Mouse (Mus musculus): ENCODE data around the gene Enox1.

Enox1 gene

GRCm38 (mm10) chr14:77195314-77196020 lies 38.9 kb downstream of the Enox1 start:
- in situ Hi-C loops (cut with MboI), result no loop called here

DNA sequence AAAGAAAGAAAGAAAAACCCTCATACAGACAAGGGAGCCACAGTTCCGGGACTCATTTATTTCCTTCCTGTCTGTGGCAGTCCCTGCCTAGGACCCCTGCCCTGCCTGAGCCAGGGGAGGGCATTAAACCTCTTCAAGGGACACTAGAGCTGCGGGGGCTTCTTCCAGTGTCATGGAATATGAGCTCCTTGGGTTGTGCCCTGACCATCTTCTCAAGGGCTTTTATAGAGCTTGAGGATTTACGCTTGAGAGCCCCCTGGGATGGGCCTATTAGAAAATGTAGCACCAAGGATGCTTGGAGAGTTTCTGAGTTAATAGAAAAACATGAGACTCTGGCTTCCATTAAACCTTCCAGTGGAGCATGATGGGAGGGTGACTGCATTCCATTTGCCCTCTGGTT lies 39.7 kb downstream of the Enox1 start:
- in situ Hi-C loops (cut with MboI), result no loop called here

DNA sequence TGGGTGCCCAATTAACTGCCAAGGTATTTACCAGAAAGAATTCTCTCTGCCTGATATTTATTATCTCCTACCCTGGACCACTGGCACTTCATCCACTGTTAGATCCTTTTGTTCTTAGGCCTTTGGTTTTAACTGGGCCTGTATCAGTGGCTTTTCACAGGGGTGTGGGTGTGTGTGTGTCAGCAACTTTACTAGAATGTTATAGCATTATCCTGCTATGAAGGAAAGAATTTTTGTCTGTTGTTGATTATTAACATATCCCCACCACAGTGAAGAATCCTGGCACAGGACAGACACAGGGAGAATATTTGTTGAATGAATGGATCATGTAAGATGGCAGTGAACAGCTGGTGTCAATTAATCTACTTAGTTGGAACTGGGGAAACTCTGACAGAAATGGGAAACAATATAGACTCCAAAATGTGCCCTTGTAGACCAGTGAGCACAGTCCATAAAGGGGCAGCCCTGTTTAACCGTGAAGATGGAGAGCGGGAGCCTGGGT lies 40.9 kb downstream of the Enox1 start:
- in situ Hi-C loops (cut with MboI), result no loop called here

GRCm38 (mm10) chr14:77210889-77211288 lies 54.3 kb downstream of the Enox1 start:
- in situ Hi-C loops (cut with MboI), result no loop called here

DNA sequence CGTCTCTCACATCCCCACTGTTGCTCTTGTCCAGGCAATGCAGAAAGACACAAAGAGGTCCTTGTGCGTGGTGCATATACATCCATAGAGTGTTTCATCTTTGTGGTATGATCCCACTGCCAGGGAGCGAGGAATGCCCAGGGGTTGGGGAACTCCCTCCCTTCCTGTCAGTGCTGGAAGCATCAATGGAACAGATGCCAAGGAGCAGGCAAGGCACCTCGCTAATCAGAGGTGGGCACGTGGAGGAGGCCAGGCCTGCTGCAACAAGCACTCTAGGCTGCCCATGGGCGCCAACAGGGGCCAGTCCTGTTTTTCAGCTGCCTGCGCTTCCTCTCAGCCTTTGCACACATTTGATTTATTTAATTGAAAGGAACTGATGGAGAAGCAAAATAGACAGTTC lies 56.6 kb downstream of the Enox1 start:
- in situ Hi-C loops (cut with MboI), result no loop called here

- in situ Hi-C loops (cut with MboI), result no loop called here
These were observed 58.3 kb downstream of the Enox1 start for GRCm38 (mm10) chr14:77214848-77215247.

GRCm38 (mm10) chr14:77225346-77225745 lies 68.8 kb downstream of the Enox1 start:
- in situ Hi-C loops (cut with MboI), result no loop called here

DNA sequence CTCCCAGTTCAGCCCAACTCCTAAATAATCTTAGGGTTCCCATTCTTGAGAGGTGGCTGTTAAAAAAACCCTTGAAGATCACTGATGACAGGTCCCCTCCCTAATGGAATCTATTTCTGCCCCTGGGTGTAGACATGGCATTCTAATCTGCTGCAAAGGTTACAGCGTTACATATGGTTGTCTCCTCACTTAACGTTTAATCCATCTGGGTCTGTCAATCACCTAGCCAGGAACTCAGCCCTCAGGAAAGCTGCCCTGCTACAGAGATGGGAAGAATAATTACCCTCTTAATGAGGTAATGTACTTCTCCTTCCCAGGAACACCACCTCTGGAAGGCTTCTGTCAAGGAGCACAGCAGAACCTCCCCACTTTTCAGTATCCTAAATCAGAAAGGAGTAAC lies 82.2 kb downstream of the Enox1 start:
- in situ Hi-C loops (cut with MboI), result no loop called here

- in situ Hi-C loops (cut with MboI), result no loop called here
These were observed 82.8 kb downstream of the Enox1 start for GRCm38 (mm10) chr14:77239360-77239759.

DNA sequence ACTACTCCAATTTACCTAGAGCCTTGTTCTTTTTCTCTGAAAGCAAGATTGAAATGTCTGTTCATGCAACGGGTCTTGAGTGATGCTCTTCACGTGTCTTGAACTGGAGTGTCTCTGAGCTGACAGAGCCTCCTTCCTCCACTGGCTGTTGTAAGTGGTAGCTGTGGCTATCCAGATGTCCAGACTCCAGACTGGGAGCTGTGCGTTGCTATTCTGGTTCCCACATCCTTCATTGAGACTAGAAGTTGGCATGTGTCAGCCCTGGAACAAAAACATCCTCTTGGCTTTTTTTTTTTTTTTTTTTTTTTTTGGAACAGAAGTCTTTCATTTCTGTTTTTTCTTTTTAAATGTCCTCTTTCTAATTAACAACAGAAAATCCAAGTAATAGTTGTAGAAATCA lies 90.4 kb downstream of the Enox1 start:
- in situ Hi-C loops (cut with MboI), result no loop called here

- in situ Hi-C loops (cut with MboI), result no loop called here
These were observed 91.9 kb downstream of the Enox1 start for GRCm38 (mm10) chr14:77248426-77248825.

- in situ Hi-C loops (cut with MboI), result no loop called here
These were observed 92.4 kb downstream of the Enox1 start for GRCm38 (mm10) chr14:77248946-77249345.

GRCm38 (mm10) chr14:77250652-77251238 lies 94.2 kb downstream of the Enox1 start:
- in situ Hi-C loops (cut with MboI), result no loop called here

GRCm38 (mm10) chr14:77255201-77255600 lies 98.6 kb downstream of the Enox1 start:
- in situ Hi-C loops (cut with MboI), result no loop called here

- in situ Hi-C loops (cut with MboI), result no loop called here
These were observed 99.1 kb downstream of the Enox1 start for GRCm38 (mm10) chr14:77255711-77256110.

DNA sequence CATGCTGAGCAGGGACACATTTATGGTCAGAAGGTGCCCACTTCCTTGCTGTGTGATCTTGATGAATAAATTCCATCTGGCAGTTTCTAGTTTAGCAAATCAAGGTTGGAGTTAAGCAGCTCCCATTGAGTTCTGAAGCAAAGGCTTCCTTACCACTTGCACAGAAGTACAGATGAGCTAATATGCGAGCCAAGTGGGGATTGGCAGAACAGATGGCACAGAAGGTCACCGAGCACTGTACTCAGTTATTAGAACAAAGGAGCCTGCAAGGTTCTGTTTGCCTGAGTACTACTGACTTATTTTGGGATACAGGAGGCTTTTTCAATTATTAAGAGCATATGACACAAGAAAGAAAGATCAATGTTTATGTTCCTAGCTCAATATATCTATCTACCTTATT lies 100.4 kb downstream of the Enox1 start:
- in situ Hi-C loops (cut with MboI), result no loop called here

DNA sequence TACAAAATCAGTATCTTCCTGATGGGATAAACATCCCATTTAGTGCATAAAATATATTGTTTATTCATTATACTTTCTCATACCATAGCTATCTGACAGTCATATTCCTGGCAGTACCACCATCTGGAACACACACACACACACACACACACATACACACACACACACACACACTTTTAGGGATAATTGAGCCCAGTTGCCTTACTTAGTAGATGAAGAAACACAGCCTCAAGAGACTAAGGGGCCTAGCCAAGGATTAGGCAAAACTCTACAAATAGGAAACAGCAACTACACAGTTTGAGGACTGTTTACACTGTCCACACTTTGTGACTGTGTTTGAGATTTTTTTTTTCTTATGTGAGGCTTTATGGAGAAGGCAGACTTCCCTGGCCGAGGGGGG lies 100.9 kb downstream of the Enox1 start:
- in situ Hi-C loops (cut with MboI), result no loop called here

DNA sequence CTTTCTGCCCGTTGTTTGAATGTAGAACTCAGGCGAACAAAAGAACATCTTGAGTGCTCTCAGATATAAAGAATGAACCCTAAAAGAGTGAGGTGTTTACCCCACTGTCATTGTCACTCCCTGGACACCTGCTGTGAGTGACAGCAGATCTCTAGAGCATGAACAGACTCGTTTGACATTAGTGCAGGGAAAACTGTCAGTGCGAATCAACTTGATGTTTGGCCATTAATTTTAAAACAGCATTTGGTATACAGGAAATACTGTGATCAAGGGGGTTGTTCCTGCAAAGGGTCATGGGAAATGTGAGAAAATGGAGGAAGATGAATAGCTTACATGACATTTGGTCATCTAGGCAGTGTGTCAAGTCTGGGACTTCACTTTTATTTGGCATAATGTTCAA lies 101.6 kb downstream of the Enox1 start:
- in situ Hi-C loops (cut with MboI), result no loop called here

DNA sequence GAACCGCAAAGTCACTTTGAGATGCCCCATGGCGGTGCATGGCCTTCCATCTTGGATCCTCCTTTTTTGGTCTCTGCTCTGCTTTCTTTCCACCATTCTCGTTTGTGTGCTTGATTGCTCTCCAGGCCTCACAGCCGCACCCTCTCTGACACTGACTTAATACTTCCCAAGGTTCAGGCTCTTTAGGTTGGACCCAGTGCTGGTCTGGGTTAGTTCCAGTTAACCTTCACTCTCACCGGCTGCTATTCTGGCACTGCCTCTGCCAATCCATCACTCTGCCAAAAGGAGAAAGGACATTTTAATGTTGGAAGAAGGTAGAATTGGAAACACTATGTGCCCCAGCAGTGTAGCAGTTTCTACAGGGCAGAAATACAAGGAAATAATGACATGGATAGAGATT lies 103.1 kb downstream of the Enox1 start:
- in situ Hi-C loops (cut with MboI), result no loop called here

DNA sequence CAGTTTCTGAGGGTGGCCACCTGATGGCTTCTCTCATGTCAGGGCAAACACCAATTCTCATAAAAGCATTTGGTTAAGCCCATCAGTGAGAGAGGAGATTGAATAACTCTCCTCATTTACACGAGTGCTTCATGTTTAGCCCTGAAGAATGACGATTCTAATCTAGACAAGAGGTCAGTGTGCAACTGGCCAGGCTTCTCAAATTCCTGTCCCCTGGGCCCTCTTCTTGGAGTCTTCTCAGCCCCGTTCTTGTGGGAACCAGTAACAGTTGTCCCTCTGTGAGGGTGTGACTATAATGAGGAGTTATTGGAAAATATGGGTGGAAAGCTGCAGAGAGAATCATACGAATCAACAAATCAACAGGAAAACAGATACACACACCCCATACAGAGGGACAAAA lies 103.5 kb downstream of the Enox1 start:
- in situ Hi-C loops (cut with MboI), result no loop called here

GRCm38 (mm10) chr14:77266805-77267771 lies 110.5 kb downstream of the Enox1 start:
- in situ Hi-C loops (cut with MboI), result no loop called here

DNA sequence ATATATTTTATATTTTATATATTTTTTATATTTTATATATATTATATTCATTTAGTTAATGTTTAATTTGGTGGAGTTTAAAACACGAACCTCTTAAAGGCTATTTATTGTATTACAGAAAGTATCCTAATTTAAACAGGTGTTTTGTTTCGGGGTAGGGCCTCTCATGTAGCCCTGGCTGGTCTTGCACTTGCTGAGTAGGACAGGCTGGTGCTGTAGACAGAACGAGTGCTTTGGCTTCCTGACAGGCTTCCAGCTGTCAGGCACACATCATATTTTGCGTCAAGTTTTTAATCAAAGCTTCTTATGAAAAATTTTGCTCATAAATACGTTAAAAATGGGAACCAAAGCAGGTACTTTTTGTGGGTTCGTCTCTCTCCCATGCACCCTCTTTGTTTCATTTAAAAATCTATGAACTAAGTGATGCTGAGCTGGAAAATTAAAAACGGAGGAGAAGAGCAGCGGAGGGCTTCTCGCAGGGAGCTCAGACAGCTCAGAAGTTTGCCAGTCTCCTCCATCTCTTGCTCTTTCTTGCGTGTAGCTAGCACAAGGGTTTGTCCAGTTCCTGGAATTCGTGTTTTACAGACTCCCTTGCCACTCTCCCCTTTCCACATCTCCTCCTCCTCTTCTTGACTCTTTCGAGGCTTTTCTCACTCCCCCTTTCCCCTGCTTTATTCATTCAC lies 115.8 kb downstream of the Enox1 start:
- in situ Hi-C loops (cut with MboI), result no loop called here

All from mature B cell (primary cell).